Mouse (Mus musculus): ENCODE results near the gene E130208F15Rik. TPM values are rescaled to one million over a fixed set of nuclear protein-coding genes. Genes with fewer than 3 reads are reported as not detected.

The E130208F15Rik gene
- 1.8 TPM for polyA plus RNA-seq (2014; fragmentation: Illumina TruSeq; extraction: RNeasy Lipid Tissue Mini Kit (QIAGEN cat#74804); ENCODE audit: low read depth, low replicate concordance)

DNA sequence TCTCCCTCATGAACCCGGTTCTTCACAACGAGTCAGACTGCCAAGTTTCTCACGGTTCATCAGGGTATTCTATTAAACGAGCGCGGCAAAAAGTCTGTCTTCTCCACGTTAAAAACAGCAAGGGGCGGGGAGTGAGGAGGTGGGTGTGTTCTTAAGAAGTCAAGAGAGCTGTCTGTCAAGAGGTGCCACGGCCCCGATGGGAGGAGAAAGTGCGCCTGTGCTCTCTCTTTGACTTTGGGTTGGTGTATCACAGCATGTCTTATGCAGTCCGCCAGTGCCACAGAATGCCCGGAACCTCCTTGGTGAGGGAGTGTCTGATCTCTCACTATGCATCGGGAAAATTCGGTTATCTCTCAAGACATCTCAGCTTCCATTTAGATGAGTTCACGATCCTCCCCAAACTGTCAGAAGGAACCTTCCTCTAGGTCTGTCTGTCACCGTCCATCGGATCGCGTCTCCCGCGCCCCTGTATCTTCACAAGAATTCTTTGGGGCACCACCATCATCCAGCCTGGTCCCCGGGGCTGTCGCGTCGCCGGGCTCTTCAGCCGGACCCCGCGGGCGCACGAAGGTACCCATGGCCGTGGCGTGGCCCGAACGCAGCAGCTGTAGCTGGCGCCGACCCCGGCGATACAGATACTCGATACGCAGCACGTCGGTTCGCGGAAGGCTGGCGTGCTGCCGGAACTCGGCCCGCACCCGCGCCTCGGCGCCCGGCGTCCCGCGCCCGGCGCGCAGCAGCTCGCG is at the start of gene E130208F15Rik:
Gene E130208F15Rik (plus strand): TSS at position 202 of the 746 bp plus-strand sequence.

DNA sequence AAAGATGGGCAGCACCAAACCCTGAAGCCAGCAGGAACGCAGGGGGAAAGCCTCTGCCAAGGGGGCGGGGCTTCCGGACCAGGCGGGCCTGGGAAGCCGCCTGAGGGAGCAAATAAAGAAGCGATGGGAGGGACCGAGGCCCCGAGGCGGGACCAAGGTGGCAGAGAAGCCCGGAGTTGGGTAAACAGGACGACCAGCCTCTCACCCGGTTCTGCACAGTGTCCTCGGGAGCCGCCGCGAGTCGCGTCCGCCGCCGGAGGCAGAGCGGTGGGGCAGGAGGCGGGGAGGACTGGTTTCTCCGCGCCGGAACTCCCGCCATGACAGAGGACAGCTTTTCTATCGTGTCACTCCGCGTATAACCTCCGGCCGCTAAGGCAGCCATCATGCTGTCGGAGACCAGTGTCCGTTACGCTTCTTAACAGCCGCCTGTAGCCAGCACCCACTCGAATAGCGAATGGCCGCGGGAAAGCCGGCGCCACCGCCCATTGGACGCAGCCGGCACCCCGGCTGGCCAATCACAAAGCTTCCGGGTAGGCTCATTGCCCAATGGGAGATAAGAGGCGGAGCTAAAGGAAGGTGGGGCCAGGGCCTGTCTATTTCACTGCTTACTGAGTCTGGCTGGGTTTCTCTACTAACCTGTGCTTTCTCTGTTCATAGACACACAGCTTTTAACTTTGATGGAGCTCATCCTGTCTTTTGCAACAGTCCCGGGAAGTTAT is 41.4 kb upstream of the E130208F15Rik start, which contains the start of the genes Thap8 and Wdr62:
Gene Thap8 (plus strand): TSS at position 144 of the 719 bp plus-strand sequence.
Gene Wdr62 (minus strand): TSS at position 469 of the 719 bp plus-strand sequence.

DNA sequence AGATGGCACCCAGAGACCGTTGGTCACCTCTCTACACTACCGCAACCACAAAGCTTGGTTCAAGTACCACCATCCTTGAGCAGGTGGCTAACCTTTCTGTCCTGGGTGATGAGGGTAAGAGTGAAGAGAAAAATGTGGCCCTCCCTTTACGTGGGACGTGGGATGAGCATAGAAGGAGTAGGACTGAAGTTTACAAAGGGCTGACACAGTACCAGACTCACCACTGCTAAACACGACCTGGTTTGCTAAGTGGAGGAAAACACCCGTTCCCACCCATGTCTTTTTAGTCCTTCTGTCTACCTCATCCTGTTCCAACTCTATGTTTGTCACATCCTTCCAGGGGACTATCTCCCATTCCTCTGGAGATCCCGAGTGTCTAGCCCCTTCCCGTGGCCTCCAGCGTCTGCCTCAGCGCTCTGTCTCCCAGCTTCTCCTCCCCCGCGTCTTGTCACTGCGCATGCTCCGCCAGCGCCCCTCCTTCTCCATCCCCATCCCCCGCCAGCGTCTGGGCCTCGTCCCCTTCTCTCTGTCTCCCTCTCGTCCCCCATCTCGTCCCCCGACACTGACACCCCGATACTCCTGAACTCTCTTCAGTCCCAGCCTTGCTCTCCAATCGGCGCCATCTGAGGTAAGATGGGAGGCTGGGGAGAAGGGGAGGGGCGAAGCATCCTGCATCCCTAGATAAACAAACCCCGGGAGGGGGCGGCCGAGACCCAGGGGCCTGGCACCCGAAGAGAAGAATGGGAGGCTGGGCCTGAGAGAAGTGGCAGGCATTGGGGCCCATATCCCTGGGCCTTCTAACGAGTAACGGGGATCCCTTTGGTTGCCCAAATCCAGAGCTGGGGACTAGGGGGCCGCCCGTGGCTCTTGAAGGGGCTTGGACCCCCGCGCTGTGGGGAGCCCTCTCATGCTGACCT is 30.1 kb upstream of the E130208F15Rik start, which contains the start of gene Clip3:
Gene Clip3 (plus strand): TSS at position 514 of the 917 bp plus-strand sequence.

DNA sequence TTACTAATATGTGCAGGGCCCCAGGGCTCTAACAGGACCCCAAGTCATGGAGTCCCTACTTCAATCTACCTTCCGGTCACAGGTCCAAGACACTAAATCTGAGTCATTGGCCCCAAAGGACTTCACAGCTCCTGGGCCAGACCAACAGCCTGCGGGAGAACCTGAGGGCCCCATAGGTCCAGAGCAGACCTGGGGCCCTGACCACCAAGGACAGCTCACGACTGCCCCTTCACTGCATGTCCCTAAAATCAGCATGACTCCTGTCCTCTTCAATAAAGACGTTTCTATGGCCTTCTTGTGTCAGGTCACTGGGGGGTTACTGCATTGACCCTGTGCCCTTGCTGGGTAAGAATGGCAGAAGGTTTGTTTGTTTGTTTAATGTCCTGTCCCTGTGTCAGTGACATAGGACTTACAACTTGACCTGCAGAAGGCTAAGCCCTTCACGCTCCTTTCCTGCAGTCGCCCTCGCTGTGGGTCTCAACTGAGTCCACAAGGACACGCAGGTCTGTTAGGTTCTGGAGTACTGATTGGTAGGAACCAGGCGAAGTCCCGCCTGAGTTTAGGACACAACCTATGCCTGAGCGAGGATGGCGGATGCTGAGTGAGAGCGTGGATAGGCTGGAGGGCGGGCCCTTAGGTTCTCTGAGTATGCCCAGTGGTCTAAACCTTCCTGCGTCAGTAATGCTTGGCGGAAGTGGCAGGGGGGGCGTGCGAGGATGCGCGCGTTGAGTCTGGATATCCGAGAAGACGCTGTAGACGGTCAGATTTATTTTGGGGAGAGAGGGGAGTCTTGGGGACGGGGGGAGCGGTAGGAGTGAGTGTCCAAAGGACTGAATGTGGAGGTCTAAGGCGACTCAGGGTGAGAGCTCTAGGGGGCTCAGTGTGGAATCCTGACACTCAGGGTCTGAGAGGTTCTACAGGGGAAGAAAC is 13.2 kb upstream of the E130208F15Rik start, which contains the start of gene Alkbh6:
Gene Alkbh6 (plus strand): TSS at position 642 of the 930 bp plus-strand sequence.

DNA sequence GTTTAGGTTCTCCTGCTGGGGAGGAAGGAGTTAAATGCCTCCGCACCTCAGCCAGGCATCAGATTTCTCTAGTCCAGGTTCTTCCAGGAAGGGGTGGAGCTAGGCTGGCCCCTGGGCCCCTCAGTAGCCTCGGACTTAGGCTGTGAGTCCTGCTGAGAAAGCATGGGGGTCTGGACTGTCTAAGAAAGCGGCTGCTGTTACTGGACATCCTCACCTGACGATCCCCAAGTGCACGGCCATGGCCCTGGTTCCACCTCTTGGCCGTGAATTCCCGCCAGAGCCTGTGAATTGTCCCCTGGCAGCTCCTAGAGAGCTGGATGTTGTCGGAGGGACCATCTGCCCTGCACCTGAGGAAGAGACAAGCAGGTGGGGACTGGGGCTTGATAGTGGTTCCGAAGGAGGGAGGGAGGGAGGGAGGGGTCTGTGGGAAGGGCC is 6.8 kb upstream of the E130208F15Rik start, which contains the start of gene Syne4:
Gene Syne4 (plus strand): TSS at position 87 of the 435 bp plus-strand sequence.

DNA sequence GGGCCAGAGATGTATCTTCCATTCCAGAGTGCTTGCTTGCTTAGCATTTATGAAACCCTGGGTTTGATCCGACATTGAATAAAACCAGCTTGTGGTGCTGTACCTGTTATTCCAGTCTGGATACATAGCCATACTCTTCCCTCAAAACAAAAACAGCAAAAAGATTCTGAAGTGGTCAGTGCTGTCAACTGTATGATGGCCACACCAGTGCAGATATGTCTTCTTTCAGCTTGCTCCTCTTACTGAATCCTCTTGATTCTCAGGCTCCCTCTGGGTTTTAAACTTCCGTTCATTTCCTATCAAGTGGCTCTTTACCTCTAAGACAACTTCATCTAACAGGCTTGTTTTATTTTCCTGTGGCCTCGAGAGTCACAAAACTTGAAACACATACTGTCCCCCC is 2.3 kb downstream of the E130208F15Rik start, which contains the start of gene Sdhaf1:
Gene Sdhaf1 (minus strand): TSS at position 101 of the 400 bp plus-strand sequence.

GRCm38 (mm10) chr7:30362652-30363343 is 41.3 kb downstream of the E130208F15Rik start, which contains the start of gene Lrfn3:
Gene Lrfn3 (minus strand): TSS chr7:30362772.

Other genes with a start within 250 kb of the E130208F15Rik start
- gene Zfp82, start 248.8 kb upstream of the E130208F15Rik start, polyA plus RNA-seq (2014; fragmentation: Illumina TruSeq; extraction: RNeasy Lipid Tissue Mini Kit (QIAGEN cat#74804); ENCODE audit: low read depth, low replicate concordance), result 3.4 TPM
- gene Gm26920, start 231.3 kb upstream of the E130208F15Rik start, polyA plus RNA-seq (2014; fragmentation: Illumina TruSeq; extraction: RNeasy Lipid Tissue Mini Kit (QIAGEN cat#74804); ENCODE audit: low read depth, low replicate concordance), result not detected
- 3.4 TPM for gene Zfp566, start 231.2 kb upstream of the E130208F15Rik start, polyA plus RNA-seq (2014; fragmentation: Illumina TruSeq; extraction: RNeasy Lipid Tissue Mini Kit (QIAGEN cat#74804); ENCODE audit: low read depth, low replicate concordance)
- gene Zfp260, start 227.0 kb upstream of the E130208F15Rik start, polyA plus RNA-seq (2014; fragmentation: Illumina TruSeq; extraction: RNeasy Lipid Tissue Mini Kit (QIAGEN cat#74804); ENCODE audit: low read depth, low replicate concordance), result 139 TPM
- gene Zfp382, start 199.8 kb upstream of the E130208F15Rik start, polyA plus RNA-seq (2014; fragmentation: Illumina TruSeq; extraction: RNeasy Lipid Tissue Mini Kit (QIAGEN cat#74804); ENCODE audit: low read depth, low replicate concordance), result 2.6 TPM
- gene Zfp146, start 152.0 kb upstream of the E130208F15Rik start, polyA plus RNA-seq (2014; fragmentation: Illumina TruSeq; extraction: RNeasy Lipid Tissue Mini Kit (QIAGEN cat#74804); ENCODE audit: low read depth, low replicate concordance), result 41.6 TPM
- 2.4 TPM for gene Cox7a1, start 137.6 kb upstream of the E130208F15Rik start, polyA plus RNA-seq (2014; fragmentation: Illumina TruSeq; extraction: RNeasy Lipid Tissue Mini Kit (QIAGEN cat#74804); ENCODE audit: low read depth, low replicate concordance)
- 84.3 TPM for gene Capns1, start 122.9 kb upstream of the E130208F15Rik start, polyA plus RNA-seq (2014; fragmentation: Illumina TruSeq; extraction: RNeasy Lipid Tissue Mini Kit (QIAGEN cat#74804); ENCODE audit: low read depth, low replicate concordance)
- 1.5 TPM for gene Polr2i, start 89.8 kb upstream of the E130208F15Rik start, polyA plus RNA-seq (2014; fragmentation: Illumina TruSeq; extraction: RNeasy Lipid Tissue Mini Kit (QIAGEN cat#74804); ENCODE audit: low read depth, low replicate concordance)
- 5.3 TPM for gene Tbcb, start 89.5 kb upstream of the E130208F15Rik start, polyA plus RNA-seq (2014; fragmentation: Illumina TruSeq; extraction: RNeasy Lipid Tissue Mini Kit (QIAGEN cat#74804); ENCODE audit: low read depth, low replicate concordance)
- not detected for gene Ovol3, start 86.0 kb upstream of the E130208F15Rik start, polyA plus RNA-seq (2014; fragmentation: Illumina TruSeq; extraction: RNeasy Lipid Tissue Mini Kit (QIAGEN cat#74804); ENCODE audit: low read depth, low replicate concordance)
- not detected for gene Thap8, start 41.6 kb upstream of the E130208F15Rik start, polyA plus RNA-seq (2014; fragmentation: Illumina TruSeq; extraction: RNeasy Lipid Tissue Mini Kit (QIAGEN cat#74804); ENCODE audit: low read depth, low replicate concordance)
- 0.69 TPM for gene Wdr62, start 41.3 kb upstream of the E130208F15Rik start, polyA plus RNA-seq (2014; fragmentation: Illumina TruSeq; extraction: RNeasy Lipid Tissue Mini Kit (QIAGEN cat#74804); ENCODE audit: low read depth, low replicate concordance)
- 7.0 TPM for gene Clip3, start 30.0 kb upstream of the E130208F15Rik start, polyA plus RNA-seq (2014; fragmentation: Illumina TruSeq; extraction: RNeasy Lipid Tissue Mini Kit (QIAGEN cat#74804); ENCODE audit: low read depth, low replicate concordance)
- 5.6 TPM for gene Alkbh6, start 13.0 kb upstream of the E130208F15Rik start, polyA plus RNA-seq (2014; fragmentation: Illumina TruSeq; extraction: RNeasy Lipid Tissue Mini Kit (QIAGEN cat#74804); ENCODE audit: low read depth, low replicate concordance)
- gene Syne4, start 6.9 kb upstream of the E130208F15Rik start, polyA plus RNA-seq (2014; fragmentation: Illumina TruSeq; extraction: RNeasy Lipid Tissue Mini Kit (QIAGEN cat#74804); ENCODE audit: low read depth, low replicate concordance), result 1.7 TPM
- gene Sdhaf1, start 2.2 kb downstream of the E130208F15Rik start, polyA plus RNA-seq (2014; fragmentation: Illumina TruSeq; extraction: RNeasy Lipid Tissue Mini Kit (QIAGEN cat#74804); ENCODE audit: low read depth, low replicate concordance), result 2.2 TPM
- 0.57 TPM for gene Lrfn3, start 41.0 kb downstream of the E130208F15Rik start, polyA plus RNA-seq (2014; fragmentation: Illumina TruSeq; extraction: RNeasy Lipid Tissue Mini Kit (QIAGEN cat#74804); ENCODE audit: low read depth, low replicate concordance)
- gene Tyrobp, start 92.0 kb downstream of the E130208F15Rik start, polyA plus RNA-seq (2014; fragmentation: Illumina TruSeq; extraction: RNeasy Lipid Tissue Mini Kit (QIAGEN cat#74804); ENCODE audit: low read depth, low replicate concordance), result 2.4 TPM
- gene Hcst, start 98.1 kb downstream of the E130208F15Rik start, polyA plus RNA-seq (2014; fragmentation: Illumina TruSeq; extraction: RNeasy Lipid Tissue Mini Kit (QIAGEN cat#74804); ENCODE audit: low read depth, low replicate concordance), result not detected
- gene Nfkbid, start 100.0 kb downstream of the E130208F15Rik start, polyA plus RNA-seq (2014; fragmentation: Illumina TruSeq; extraction: RNeasy Lipid Tissue Mini Kit (QIAGEN cat#74804); ENCODE audit: low read depth, low replicate concordance), result 1.4 TPM
- 3.2 TPM for gene Aplp1, start 123.8 kb downstream of the E130208F15Rik start, polyA plus RNA-seq (2014; fragmentation: Illumina TruSeq; extraction: RNeasy Lipid Tissue Mini Kit (QIAGEN cat#74804); ENCODE audit: low read depth, low replicate concordance)
- not detected for gene Kirrel2, start 135.9 kb downstream of the E130208F15Rik start, polyA plus RNA-seq (2014; fragmentation: Illumina TruSeq; extraction: RNeasy Lipid Tissue Mini Kit (QIAGEN cat#74804); ENCODE audit: low read depth, low replicate concordance)
- gene Nphs1, start 136.6 kb downstream of the E130208F15Rik start, polyA plus RNA-seq (2014; fragmentation: Illumina TruSeq; extraction: RNeasy Lipid Tissue Mini Kit (QIAGEN cat#74804); ENCODE audit: low read depth, low replicate concordance), result not detected
- not detected for gene Prodh2, start 171.9 kb downstream of the E130208F15Rik start, polyA plus RNA-seq (2014; fragmentation: Illumina TruSeq; extraction: RNeasy Lipid Tissue Mini Kit (QIAGEN cat#74804); ENCODE audit: low read depth, low replicate concordance)
- gene Arhgap33, start 213.3 kb downstream of the E130208F15Rik start, polyA plus RNA-seq (2014; fragmentation: Illumina TruSeq; extraction: RNeasy Lipid Tissue Mini Kit (QIAGEN cat#74804); ENCODE audit: low read depth, low replicate concordance), result 0.54 TPM
- gene Hspb6, start 230.4 kb downstream of the E130208F15Rik start, polyA plus RNA-seq (2014; fragmentation: Illumina TruSeq; extraction: RNeasy Lipid Tissue Mini Kit (QIAGEN cat#74804); ENCODE audit: low read depth, low replicate concordance), result 35.6 TPM
- 2.2 TPM for gene Proser3, start 230.6 kb downstream of the E130208F15Rik start, polyA plus RNA-seq (2014; fragmentation: Illumina TruSeq; extraction: RNeasy Lipid Tissue Mini Kit (QIAGEN cat#74804); ENCODE audit: low read depth, low replicate concordance)
- gene Lin37, start 238.1 kb downstream of the E130208F15Rik start, polyA plus RNA-seq (2014; fragmentation: Illumina TruSeq; extraction: RNeasy Lipid Tissue Mini Kit (QIAGEN cat#74804); ENCODE audit: low read depth, low replicate concordance), result 3.1 TPM
- gene U2af1l4, start 241.6 kb downstream of the E130208F15Rik start, polyA plus RNA-seq (2014; fragmentation: Illumina TruSeq; extraction: RNeasy Lipid Tissue Mini Kit (QIAGEN cat#74804); ENCODE audit: low read depth, low replicate concordance), result 9.0 TPM
- 6.2 TPM for gene Gm49396, start 241.6 kb downstream of the E130208F15Rik start, polyA plus RNA-seq (2014; fragmentation: Illumina TruSeq; extraction: RNeasy Lipid Tissue Mini Kit (QIAGEN cat#74804); ENCODE audit: low read depth, low replicate concordance)
- gene Psenen, start 241.9 kb downstream of the E130208F15Rik start, polyA plus RNA-seq (2014; fragmentation: Illumina TruSeq; extraction: RNeasy Lipid Tissue Mini Kit (QIAGEN cat#74804); ENCODE audit: low read depth, low replicate concordance), result 28.7 TPM
- not detected for gene Igflr1, start 243.7 kb downstream of the E130208F15Rik start, polyA plus RNA-seq (2014; fragmentation: Illumina TruSeq; extraction: RNeasy Lipid Tissue Mini Kit (QIAGEN cat#74804); ENCODE audit: low read depth, low replicate concordance)